Mouse (Mus musculus): ENCODE measurements around the gene Col2a1.

Col2a1 gene

DNA sequence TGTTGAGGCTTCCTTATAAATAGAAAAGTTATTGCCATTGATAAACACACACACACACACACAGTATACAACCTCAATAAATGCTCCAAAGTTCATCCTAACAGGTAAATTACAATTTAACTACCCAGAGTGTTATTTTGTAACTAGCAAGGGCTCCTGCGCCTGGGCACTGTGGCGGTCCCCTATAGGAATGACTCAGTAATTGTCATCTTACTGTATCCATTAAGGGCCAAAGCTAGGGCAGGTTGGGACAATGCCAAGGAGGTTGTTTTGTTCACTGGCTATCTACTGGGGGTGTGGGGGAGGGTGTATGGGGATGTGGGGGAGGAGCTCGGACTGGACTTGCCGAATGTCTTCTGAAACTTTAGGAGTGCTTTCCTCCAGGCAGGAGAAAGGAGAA lies 77.5 kb downstream of the Col2a1 start:
- DNase-seq (ENCODE audit: low read depth): no peak
